Mouse (Mus musculus) E14TG2a.4 (cell line): ENCODE data around the gene Trpv4.

Source experiments
- H3K27me3 ChIP-seq: 2 replicates; pipeline ENCODE4 v1.6.1; 2014; ENCODE audit warnings: low read length, control low read depth; ENCODE audit not compliant: insufficient read depth
- H3K36me3 ChIP-seq: 2 replicates; pipeline ENCODE4 v1.6.1; 2014; ENCODE audit warnings: low read length, control low read depth; ENCODE audit not compliant: insufficient read depth
- H3K4me1 ChIP-seq: replicated peaks from 2 replicates; pipeline ENCODE4 v1.6.1; 2014; ENCODE audit warnings: low read depth, low read length, control low read depth
- H3K4me3 ChIP-seq: replicated peaks from 2 replicates; pipeline ENCODE4 v1.5.1; 2014; ENCODE audit warnings: mild to moderate bottlenecking, low read length
- H3K9me3 ChIP-seq: 2 replicates; pipeline ENCODE4 v1.6.1; 2014; ENCODE audit warnings: low read length, control low read depth
- CTCF ChIP-seq: conservative IDR thresholded peaks from 2 replicates; pipeline ENCODE4 v1.5.1; 2014; ENCODE audit warnings: low read length
- NANOG ChIP-seq: IDR thresholded peaks from 2 replicates; pipeline ENCODE4 v1.6.1; 2014; ENCODE audit warnings: borderline replicate concordance, low read length, mixed read lengths
- POU5F1 ChIP-seq: IDR thresholded peaks from 2 replicates; pipeline ENCODE4 v1.6.1; 2014; ENCODE audit warnings: low read length, borderline replicate concordance

The Trpv4 gene

DNA sequence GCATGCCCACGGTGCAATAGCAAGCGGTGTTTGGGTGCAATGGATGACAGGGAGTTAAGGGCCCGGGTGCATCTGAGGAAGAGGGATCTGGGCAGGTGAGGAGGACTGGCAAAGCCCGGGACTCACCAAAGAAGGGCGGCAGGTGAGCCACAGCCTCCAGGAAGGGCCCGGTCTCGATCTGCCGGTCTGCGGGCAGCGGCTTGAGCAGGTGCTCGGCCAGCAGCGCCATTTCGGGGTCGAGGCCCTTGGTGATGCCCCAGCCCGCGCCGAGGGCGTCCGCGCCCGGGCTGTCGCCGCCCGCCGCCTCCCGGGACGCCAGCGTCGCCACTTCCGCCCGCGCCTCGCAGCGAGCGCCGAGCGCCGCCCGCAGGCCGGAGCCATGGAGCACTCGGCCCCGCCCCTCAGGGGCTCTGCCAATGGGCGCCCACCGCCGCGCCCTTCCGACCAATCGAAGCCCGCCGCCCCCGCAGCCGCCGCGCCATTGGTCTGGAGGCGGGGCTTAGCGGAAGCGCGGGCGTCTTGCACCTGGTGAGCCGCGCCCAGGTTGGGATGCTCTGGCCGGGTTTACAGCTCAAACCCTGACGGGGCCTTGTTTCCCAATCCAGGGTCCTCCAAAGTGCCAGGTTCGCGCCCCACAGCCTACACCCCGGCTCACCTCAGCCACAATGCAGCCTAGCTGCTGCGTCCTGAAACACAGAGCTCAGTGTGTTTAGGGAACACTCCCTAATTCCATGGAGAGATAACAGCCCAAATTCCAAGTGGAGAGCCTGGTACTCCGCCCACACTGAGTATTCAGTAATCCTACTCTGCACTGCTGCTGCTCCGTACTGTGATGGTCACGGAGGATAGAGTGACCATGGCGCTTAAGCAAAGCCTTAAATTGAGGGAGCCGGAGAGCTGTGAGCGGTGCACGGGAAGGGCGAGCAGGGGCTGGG, 32.7 kb upstream of the Trpv4 start, which contains the start of gene Gltp:
TSS of gene Gltp (minus strand) at position 352 of the 935 bp plus-strand sequence.
- no peaks in the 10 kb centered on the region for H3K36me3 ChIP-seq
- TF ChIP-seq NANOG (no peak), CTCF (no peak), POU5F1 (no peak)
- H3K9me3 ChIP-seq: no peaks in the 10 kb centered on the region
- H3K4me1 ChIP-seq: peaks cover 58% of the 10 kb centered on the region
- peak within 1 kb of the TSS; percentile 90 for H3K4me3 ChIP-seq
- 0 out of 2 replicates have a peak, but pooled peaks cover 13% of the 10 kb centered on the region for H3K27me3 ChIP-seq

DNA sequence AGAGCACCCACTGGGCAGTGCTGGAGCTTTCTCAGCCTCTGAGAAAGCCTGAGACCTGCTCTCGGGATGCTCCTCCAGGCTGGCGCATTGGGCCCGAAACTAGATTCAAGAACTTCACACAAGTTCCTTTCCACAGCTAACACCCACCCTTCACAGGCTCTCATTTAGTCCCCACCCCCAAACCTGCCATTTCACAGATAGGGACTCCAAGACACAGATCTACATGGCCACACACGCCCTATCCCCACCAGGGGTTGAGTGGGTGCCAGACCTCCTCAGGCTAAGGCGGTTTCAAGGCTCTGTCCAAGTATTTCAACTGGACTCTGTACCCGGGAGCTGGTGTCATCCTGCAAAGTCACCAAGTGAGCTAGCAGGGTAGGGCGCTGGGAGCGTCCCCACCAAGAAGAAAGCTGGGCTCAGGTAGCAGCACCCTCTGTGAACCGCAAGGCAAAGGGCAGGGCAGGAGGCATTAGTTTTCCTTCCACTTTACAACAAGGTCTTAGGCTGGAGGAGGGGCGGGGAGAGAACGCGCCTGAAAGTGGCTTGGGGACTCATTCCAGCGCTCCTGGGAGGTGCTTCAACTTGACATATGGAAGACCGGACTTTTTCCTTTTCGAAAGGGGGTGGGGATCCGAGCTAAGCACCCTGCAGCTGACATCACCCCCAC, 31.6 kb upstream of the Trpv4 start:
- no peaks in the 10 kb centered on the region for H3K36me3 ChIP-seq

GRCm38 (mm10) chr5:114688703-114689102, 30.5 kb upstream of the Trpv4 start:
- Histone ChIP-seq H3K36me3 (no peaks in the 10 kb centered on the region), H3K4me1 (peaks cover 66% of the 10 kb centered on the region), H3K9me3 (no peaks in the 10 kb centered on the region), H3K27me3 (0 out of 2 replicates have a peak, but pooled peaks cover 5% of the 10 kb centered on the region), H3K4me3 (no peak overlapping the region)
- TF ChIP-seq NANOG: no peak
- no peak for TF ChIP-seq POU5F1
- no peak for TF ChIP-seq CTCF

More for the DNA sequence above, 31.6 kb upstream of the Trpv4 start:
- TF ChIP-seq CTCF (no peak), NANOG (no peak), POU5F1 (no peak)
- Histone ChIP-seq H3K4me3 (peak overlapping the region; percentile 90), H3K9me3 (no peaks in the 10 kb centered on the region), H3K27me3 (0 out of 2 replicates have a peak, but pooled peaks cover 13% of the 10 kb centered on the region), H3K4me1 (peaks cover 55% of the 10 kb centered on the region)

DNA sequence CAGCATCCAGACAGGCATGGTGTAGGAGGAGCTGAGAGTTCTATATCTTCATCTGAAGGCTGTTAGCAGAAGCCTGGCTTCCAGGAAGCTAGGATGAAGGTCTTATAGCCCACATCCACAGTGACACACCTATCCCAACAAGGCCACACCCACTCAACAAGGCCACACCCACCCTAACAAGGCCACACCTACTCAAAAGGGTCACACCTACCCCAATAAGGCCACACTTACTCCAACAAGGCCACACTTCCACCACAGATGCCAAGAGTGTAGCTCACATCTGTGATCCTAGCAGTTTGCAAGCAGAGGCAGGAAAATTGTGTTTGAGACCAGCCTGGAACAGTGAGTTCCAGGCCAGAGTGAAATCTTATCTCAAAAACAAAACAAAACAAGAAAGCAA, 29.7 kb upstream of the Trpv4 start:
- Histone ChIP-seq H3K36me3 (0 out of 2 replicates have a peak, but pooled peaks cover under 1% of the 10 kb centered on the region), H3K9me3 (no peaks in the 10 kb centered on the region), H3K27me3 (no peaks in the 10 kb centered on the region), H3K4me1 (peaks cover 68% of the 10 kb centered on the region), H3K4me3 (no peak overlapping the region)
- TF ChIP-seq NANOG: no peak
- no peak for TF ChIP-seq POU5F1
- no peak for TF ChIP-seq CTCF

DNA sequence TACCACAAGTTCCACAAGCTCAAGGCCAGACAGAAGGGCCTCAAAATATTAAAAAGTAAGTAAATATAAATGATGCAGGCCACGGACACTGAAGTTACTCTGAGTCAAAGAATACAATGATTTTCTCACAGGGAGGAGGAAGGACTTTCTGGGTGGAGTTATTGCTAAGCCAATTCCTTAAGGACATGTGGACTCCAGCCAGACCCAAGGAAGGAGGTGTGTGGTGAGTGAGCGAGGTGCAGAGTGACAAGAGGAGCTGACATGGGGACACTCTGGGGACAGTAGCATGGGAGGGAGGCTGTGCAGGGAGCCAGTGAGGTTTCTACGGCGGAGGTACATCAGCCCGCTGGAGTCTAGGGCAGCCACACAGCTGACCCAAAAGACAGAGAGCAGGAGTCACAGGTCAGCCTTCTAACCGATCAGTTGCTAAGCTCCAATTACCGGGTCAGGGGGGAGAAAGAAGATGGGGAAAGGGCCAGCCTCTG, 28.5 kb upstream of the Trpv4 start:
- H3K36me3 ChIP-seq: 0 out of 2 replicates have a peak, but pooled peaks cover 10% of the 10 kb centered on the region
- H3K4me3 ChIP-seq: 0 out of 2 replicates have a peak overlapping the region, but pooled peaks have one; percentile 17
- TF ChIP-seq POU5F1 (no peak), CTCF (no peak), NANOG (no peak)
- no peaks in the 10 kb centered on the region for H3K27me3 ChIP-seq
- H3K4me1 ChIP-seq: peaks cover 67% of the 10 kb centered on the region
- no peaks in the 10 kb centered on the region for H3K9me3 ChIP-seq

GRCm38 (mm10) chr5:114685986-114686385, 27.8 kb upstream of the Trpv4 start:
- Histone ChIP-seq H3K4me1 (peaks cover 66% of the 10 kb centered on the region), H3K36me3 (0 out of 2 replicates have a peak, but pooled peaks cover 15% of the 10 kb centered on the region), H3K4me3 (no peak overlapping the region), H3K9me3 (no peaks in the 10 kb centered on the region), H3K27me3 (no peaks in the 10 kb centered on the region)
- TF ChIP-seq POU5F1: no peak
- no peak for TF ChIP-seq CTCF
- no peak for TF ChIP-seq NANOG

DNA sequence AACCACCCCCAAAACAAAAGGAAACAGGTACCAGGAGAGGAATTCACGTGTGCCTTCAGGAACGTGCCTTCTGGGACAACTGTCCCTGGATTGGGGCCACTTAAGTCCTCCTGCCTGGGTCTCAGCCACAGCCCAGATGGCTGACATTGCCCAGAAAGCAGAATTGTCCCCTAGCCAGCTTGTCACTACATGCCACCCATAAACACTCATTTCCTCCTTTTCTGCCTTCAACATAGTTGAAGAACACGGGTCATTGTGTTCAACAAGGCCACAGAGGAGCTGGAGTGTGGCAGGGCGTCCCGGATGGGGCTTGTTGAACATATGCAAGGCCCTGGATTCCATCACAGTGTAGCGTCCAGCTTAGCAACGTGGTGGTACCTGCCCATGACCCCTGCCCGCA, 23.5 kb upstream of the Trpv4 start:
- TF ChIP-seq POU5F1 (no peak), CTCF (no peak), NANOG (no peak)
- Histone ChIP-seq H3K4me1 (peaks cover 65% of the 10 kb centered on the region), H3K4me3 (no peak overlapping the region), H3K9me3 (no peaks in the 10 kb centered on the region), H3K36me3 (peaks cover 31% of the 10 kb centered on the region), H3K27me3 (no peaks in the 10 kb centered on the region)
